Mouse (Mus musculus) intestine, embryonic 16.5 days (tissue): Measurements from ENCODE around the gene Tnfrsf1b. TPM values are rescaled to one million over a fixed set of nuclear protein-coding genes. Genes with fewer than 3 reads are reported as not detected.
"Not testable (repeated sequence)": the region's sequence is repeated elsewhere in the genome, so short reads cannot be mapped to it uniquely, and the experiment has no call there.

Source experiments
- ATAC-seq: fragments of 200-750 bp; cut with Nextera tagmentation; 2 replicates; pipeline ENCODE4 v1.8.0; 2017; ENCODE audit warnings: moderate TSS enrichment, moderate library complexity
- H3K27ac ChIP-seq: fragments of 300-500 bp; sonication (generic); 2 replicates; pipeline ENCODE4 v1.5.1; 2014; ENCODE audit warnings: mild to moderate bottlenecking, low read length
- H3K27me3 ChIP-seq: fragments of 300-500 bp; sonication (generic); replicated peaks from 2 replicates; pipeline ENCODE4 v1.6.1; 2014; ENCODE audit warnings: low read length, control low read depth, mixed read lengths; ENCODE audit not compliant: control insufficient read depth, insufficient read depth
- H3K36me3 ChIP-seq: fragments of 300-500 bp; sonication (generic); 2 replicates; pipeline ENCODE4 v1.6.1; 2014; ENCODE audit warnings: low read length, control low read depth; ENCODE audit not compliant: control insufficient read depth, insufficient read depth
- H3K4me1 ChIP-seq: fragments of 300-500 bp; sonication (generic); 2 replicates; pipeline ENCODE4 v1.6.1; 2014; ENCODE audit warnings: low read length, control low read depth, mixed read lengths; ENCODE audit not compliant: control insufficient read depth, insufficient read depth
- H3K4me2 ChIP-seq: fragments of 300-500 bp; sonication (generic); 2 replicates; pipeline ENCODE4 v1.6.1; 2014; ENCODE audit warnings: low read depth, low read length, control low read depth
- H3K4me3 ChIP-seq: fragments of 300-500 bp; sonication (generic); 2 replicates; pipeline ENCODE4 v1.5.1; 2014; ENCODE audit warnings: mild to moderate bottlenecking, low read length
- H3K9ac ChIP-seq: fragments of 300-500 bp; sonication (generic); 2 replicates; pipeline ENCODE4 v1.6.1; 2014; ENCODE audit warnings: low read depth, low read length
- H3K9me3 ChIP-seq: fragments of 300-500 bp; sonication (generic); 2 replicates; pipeline ENCODE4 v1.6.1; 2016; ENCODE audit warnings: low read length, control low read depth; ENCODE audit not compliant: control insufficient read depth
- WGBS: fragments of 180-500 bp; shearing (Covaris S2); extraction: QIAGEN DNeasy Blood & Tissue Kit; methylation state at CpG from one replicate; pipeline ENCODE4 v1.1.7; 2014; 5-methylcytosine and 5-hydroxymethylcytosine counted together
- polyA plus RNA-seq: library from polyadenylated mRNA; unstranded; fragments of >200 nt; fragmentation: Nextera tagmentation; extraction: Ambion mirVana; gene quantifications from 2 replicates; pipeline ENCODE4 v1.2.1, GENCODE M21; 2015

The Tnfrsf1b gene
- polyA plus RNA-seq, 1 experiment from 2014 or later = 6.3 TPM

DNA sequence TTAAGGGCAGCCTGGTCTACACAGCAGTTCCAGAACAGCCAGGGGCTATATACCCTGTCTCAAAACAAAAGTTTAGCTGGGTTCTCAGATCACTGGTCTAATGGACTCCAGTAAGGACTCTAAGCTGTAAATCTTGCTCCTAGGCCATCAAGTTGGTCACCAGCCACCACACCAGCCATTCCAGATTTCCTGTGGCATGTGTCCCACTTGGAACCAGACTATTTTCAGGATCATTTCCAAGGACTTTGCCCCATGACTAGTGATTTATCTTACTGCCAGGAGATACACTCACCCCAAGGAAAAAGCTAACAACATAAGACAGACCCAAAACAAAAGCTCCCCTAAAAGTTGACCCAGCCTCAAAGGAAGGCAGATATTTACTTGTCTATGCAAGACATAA, 54.0 kb downstream of the Tnfrsf1b start:
- H3K27ac ChIP-seq = peak overlapping the region; percentile 51
- H3K36me3 ChIP-seq = peaks cover 5% of the 10 kb centered on the region
- peaks cover 19% of the 10 kb centered on the region for H3K4me1 ChIP-seq
- H3K4me3 ChIP-seq = no peak overlapping the region
- ATAC-seq = peak; percentile 34
- no peaks in the 10 kb centered on the region for H3K27me3 ChIP-seq
- no peak overlapping the region for H3K9ac ChIP-seq
- no peaks in the 10 kb centered on the region for H3K9me3 ChIP-seq
- peak overlapping the region; percentile 80 for H3K4me2 ChIP-seq

DNA sequence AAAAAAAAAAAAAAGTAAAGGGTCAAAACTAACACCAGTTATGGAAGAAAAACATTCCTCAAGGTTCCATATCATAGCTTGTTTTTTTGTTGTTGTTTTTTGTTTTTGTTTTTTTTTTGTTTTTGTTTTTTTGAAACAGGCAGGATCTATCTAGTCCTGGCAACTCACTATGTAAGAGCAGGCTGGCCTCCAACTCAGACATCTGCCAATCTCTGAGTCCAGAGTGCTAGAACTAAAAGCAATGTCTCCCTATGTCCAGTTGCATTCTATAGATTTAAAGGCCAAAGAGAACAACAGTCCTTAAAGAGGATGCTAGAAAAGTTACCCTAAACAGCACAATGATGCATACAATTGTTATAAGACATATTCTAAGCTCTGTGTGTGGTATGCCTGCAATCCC, 58.1 kb downstream of the Tnfrsf1b start:
- Histone ChIP-seq H3K9me3 (no peaks in the 10 kb centered on the region), H3K4me3 (no peak overlapping the region), H3K27me3 (no peaks in the 10 kb centered on the region), H3K4me1 (peaks cover 16% of the 10 kb centered on the region), H3K4me2 (no peak overlapping the region), H3K9ac (no peak overlapping the region), H3K27ac (no peak overlapping the region), H3K36me3 (peaks cover 16% of the 10 kb centered on the region)
- ATAC-seq = no peak

DNA sequence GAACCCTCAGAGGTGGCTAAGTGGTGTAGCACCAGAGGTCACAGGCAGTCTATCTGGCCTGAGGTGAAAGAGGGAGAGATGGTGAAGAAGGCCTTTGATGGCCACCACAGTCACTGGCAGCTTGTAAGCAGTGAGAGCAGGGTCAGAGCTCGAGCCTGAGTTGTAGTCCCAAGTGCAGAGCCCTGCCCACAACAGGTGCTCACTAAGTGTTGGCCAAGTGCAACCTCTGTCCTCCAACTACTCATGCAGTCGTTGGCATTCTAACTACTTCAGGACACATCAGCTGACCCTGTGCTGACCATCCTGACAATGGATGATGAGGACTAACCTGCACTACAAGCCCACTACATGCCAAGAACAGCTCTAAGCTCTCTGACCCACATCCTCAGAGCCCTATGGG, 59.1 kb downstream of the Tnfrsf1b start:
- peaks cover 6% of the 10 kb centered on the region for H3K4me1 ChIP-seq
- H3K36me3 ChIP-seq = peaks cover 16% of the 10 kb centered on the region
- no peak overlapping the region for H3K27ac ChIP-seq
- H3K9me3 ChIP-seq = no peaks in the 10 kb centered on the region
- H3K9ac ChIP-seq = no peak overlapping the region
- no peaks in the 10 kb centered on the region for H3K27me3 ChIP-seq
- no peak for ATAC-seq
- H3K4me3 ChIP-seq = no peak overlapping the region
- no peak overlapping the region for H3K4me2 ChIP-seq
- WGBS = 76% methylated on average over 2 of the region's 2 CpGs

DNA sequence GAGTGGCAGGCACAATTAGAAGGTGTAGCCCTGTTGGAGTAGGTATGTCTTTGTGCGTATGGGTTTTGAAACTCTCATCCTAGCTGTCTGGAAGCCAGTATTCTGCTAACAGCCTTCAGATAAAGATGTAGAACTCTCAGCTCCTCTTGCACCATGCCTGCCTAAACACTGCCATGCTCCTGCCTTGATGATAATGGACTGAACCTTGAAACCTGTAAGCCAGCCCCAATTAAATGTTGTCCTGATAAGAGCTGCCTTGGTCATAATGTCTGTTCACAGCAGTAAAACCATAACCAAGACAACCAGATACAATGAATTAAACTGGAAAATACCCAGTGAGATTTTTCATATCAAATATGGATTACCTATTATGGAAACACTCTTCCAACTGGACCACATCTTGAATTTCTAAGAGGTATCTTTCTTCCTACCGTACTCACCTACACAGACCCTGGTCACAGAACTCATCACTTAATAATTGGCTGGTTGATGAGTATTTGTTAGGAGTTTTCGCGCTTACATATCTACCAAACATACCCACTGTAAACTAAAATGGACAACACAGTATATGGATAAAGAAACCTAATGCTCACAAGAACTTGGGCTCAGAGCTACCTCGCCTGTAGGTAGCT, 67.6 kb downstream of the Tnfrsf1b start:
- H3K9me3 ChIP-seq = no peaks in the 10 kb centered on the region
- no peak overlapping the region for H3K4me3 ChIP-seq
- peaks cover 11% of the 10 kb centered on the region for H3K36me3 ChIP-seq
- no peak overlapping the region for H3K4me2 ChIP-seq
- peak; percentile 91 for ATAC-seq
- H3K27ac ChIP-seq = no peak overlapping the region
- no peaks in the 10 kb centered on the region for H3K27me3 ChIP-seq
- no peak overlapping the region for H3K9ac ChIP-seq
- WGBS = 89% methylated on average over 5 of the region's 5 CpGs
- no peaks in the 10 kb centered on the region for H3K4me1 ChIP-seq

DNA sequence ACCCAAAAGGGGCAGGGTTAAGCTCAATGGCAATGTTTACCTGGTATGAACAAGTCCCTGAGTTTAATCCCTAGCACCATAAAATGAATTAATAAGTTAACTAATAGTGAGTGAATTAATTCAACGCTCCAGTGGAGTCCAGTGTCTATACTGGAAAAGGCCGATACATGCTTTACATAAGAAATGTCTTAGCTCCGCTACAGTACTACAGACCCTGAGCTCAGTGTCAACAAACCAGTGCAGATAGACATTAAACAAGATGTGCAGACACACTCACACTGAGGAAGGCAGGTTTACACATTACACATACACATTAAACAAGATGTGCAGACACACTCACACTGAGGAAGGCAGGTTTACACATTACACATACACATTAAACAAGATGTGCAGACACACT, 81.1 kb downstream of the Tnfrsf1b start:
- WGBS = 69% methylated on average over 3 of the region's 3 CpGs

DNA sequence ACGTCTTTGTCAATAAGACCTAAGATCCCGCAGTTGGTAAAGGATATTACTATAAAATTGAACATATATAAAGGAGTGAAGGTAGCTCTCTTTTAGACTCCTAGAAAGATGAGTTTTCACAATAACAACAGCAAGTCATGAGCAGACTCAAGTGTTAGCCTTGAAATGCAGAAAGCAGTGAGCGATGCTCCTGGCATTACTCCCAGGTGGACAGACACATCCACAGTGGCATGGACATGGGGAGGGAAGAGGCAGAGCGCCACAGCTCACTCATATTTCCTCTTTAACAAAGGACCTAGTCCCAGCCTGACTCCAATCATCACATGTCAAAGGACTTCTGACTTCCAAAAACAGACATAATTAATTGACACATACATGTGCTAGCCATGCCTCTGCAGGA, 82.6 kb downstream of the Tnfrsf1b start:
- no peak for ATAC-seq
- Histone ChIP-seq H3K4me2 (no peak overlapping the region), H3K9ac (no peak overlapping the region), H3K4me3 (no peak overlapping the region), H3K27ac (no peak overlapping the region), H3K36me3 (peaks cover 26% of the 10 kb centered on the region), H3K27me3 (no peaks in the 10 kb centered on the region), H3K4me1 (no peaks in the 10 kb centered on the region), H3K9me3 (no peaks in the 10 kb centered on the region)
- 100% methylated on average over 4 of the region's 4 CpGs for WGBS

More for the DNA sequence above, 81.1 kb downstream of the Tnfrsf1b start:
- not testable (repeated sequence) for H3K27ac ChIP-seq, H3K4me1 ChIP-seq, H3K9me3 ChIP-seq, H3K9ac ChIP-seq, H3K4me3 ChIP-seq, H3K4me2 ChIP-seq, H3K27me3 ChIP-seq, ATAC-seq
- H3K36me3 ChIP-seq = peaks cover 25% of the 10 kb centered on the region

Other genes starting within 250 kb of the Tnfrsf1b start
- gene Vps13d, start 51.9 kb downstream of the Tnfrsf1b start, polyA plus RNA-seq = 10.0 and 11.4 TPM in 2 replicates
- gene Tnfrsf8, start 68.3 kb upstream of the Tnfrsf1b start, polyA plus RNA-seq = 0.04 TPM in 1 of 2 replicates, not detected in the other